Mouse (Mus musculus) lung, adult 2 months (tissue): Measurements from ENCODE around the gene Rnf167.

Experiments used
- CTCF ChIP-seq: fragments of 200-500 bp; IDR thresholded peaks from 2 replicates; pipeline ENCODE4 v1.5.1; 2011; ENCODE audit warnings: mild to moderate bottlenecking, low read length, control low read depth; ENCODE audit not compliant: insufficient read depth
- POLR2A ChIP-seq: fragments of 200-500 bp; IDR thresholded peaks from 2 replicates; pipeline ENCODE4 v1.6.1; 2011; ENCODE audit warnings: low read depth, mild to moderate bottlenecking, control low read depth, low read length, borderline replicate concordance; ENCODE audit errors: extremely low read depth

- TF ChIP-seq CTCF (no peak), POLR2A (no peak)
Observed at GRCm38 (mm10) chr11:70678576-70678975, 31.5 kb downstream of the Rnf167 start.
